8 mouse cellular contexts compared by ENCODE assay signal in genomic region chr4:48046461-48046901, GRCm38 (mm10). TPM values are rescaled to one million over a fixed set of nuclear protein-coding genes. Genes with fewer than 3 reads are reported as not detected.
A peak's percentile ranks its signal among the peaks of the same experiment; 100 is the strongest.
DNase-seq lines count a peak whose midpoint lies in the region; ATAC-seq and TF ChIP-seq lines count a peak whose summit lies in the region.

No protein-coding gene starts in this region.

- ATAC-seq in embryonic facial prominence, embryonic 15.5 days (ENCODE audit: insufficient number of reproducible peaks, low FRiP score, low TSS enrichment, low read depth), result no peak
- no peak for ATAC-seq in hindbrain, postnatal 0 days
- no peak for ATAC-seq in midbrain, embryonic 12.5 days (ENCODE audit: low FRiP score, low read depth)

- H3K9me3 ChIP-seq in MEL (replicated peaks; ENCODE audit: insufficient read depth, low read length), result no peaks in the 10 kb centered on the region
- no peaks in the 10 kb centered on the region for H3K9me3 ChIP-seq in embryonic facial prominence, embryonic 15.5 days (replicated peaks)
- no peaks in the 10 kb centered on the region for H3K9me3 ChIP-seq in hindbrain, postnatal 0 days (ENCODE audit: low read length)
- no peaks in the 10 kb centered on the region for H3K9me3 ChIP-seq in midbrain, embryonic 12.5 days

- H3K9ac ChIP-seq in MEL (ENCODE audit: control insufficient read depth, low read depth, low read length, poor library complexity, severe bottlenecking), result peak overlapping the region; percentile 64
- H3K9ac ChIP-seq in embryonic facial prominence, embryonic 15.5 days, result peak overlapping the region; percentile 4; the same call in 1 of the 2 replicates
- H3K9ac ChIP-seq in hindbrain, postnatal 0 days (replicated peaks; ENCODE audit: low read length), result peak overlapping the region; percentile 67; the same call in 1 of the 2 replicates
- H3K9ac ChIP-seq in midbrain, embryonic 12.5 days (replicated peaks), result peak overlapping the region; percentile 72

- H3K79me2 ChIP-seq in MEL (ENCODE audit: control insufficient read depth, insufficient read depth, low read length, poor library complexity), result peaks cover 4% of the 10 kb centered on the region; the same call in 1 of the 2 replicates

- H3K4me3 ChIP-seq in MEL (ENCODE audit: control insufficient read depth in 1 of 2, insufficient read depth in 1 of 2, low read depth in 2 of 2, low read length in 2 of 2), result peak overlapping the region; percentile 92 to 95
- peak overlapping the region; percentile 72 for H3K4me3 ChIP-seq in embryonic facial prominence, embryonic 15.5 days (replicated peaks)
- peak overlapping the region; percentile 74 for H3K4me3 ChIP-seq in hindbrain, postnatal 0 days (ENCODE audit: low read length)
- H3K4me3 ChIP-seq in midbrain, embryonic 12.5 days, result peak overlapping the region; percentile 70

- TF ChIP-seq CTCF in MEL (IDR thresholded peaks at IDR 0.05 in 2 of 3, conservative IDR thresholded peaks at IDR 0.05 in 1 of 3; ENCODE audit: control insufficient read depth in 1 of 3, insufficient read depth in 1 of 3, low read depth in 2 of 3, low read length in 3 of 3, poor library complexity in 1 of 3, severe bottlenecking in 1 of 3), result no peak
- no peak for TF ChIP-seq CTCF in hindbrain, postnatal 0 days (IDR thresholded peaks at IDR 0.05; ENCODE audit: low read depth)

- peaks cover 0 to 4% of the 10 kb centered on the region in 2 experiments; a peak in 1 of 4 replicates for H3K27me3 ChIP-seq in MEL (ENCODE audit: control insufficient read depth in 1 of 2, insufficient read depth in 2 of 2, low read length in 2 of 2)
- H3K27me3 ChIP-seq in embryonic facial prominence, embryonic 15.5 days, result peaks cover 49% of the 10 kb centered on the region
- H3K27me3 ChIP-seq in hindbrain, postnatal 0 days (ENCODE audit: insufficient read depth, low read length), result peaks cover 22% of the 10 kb centered on the region
- peaks cover 58% of the 10 kb centered on the region for H3K27me3 ChIP-seq in midbrain, embryonic 12.5 days

- no peak overlapping the region for H3K27ac ChIP-seq in MEL (ENCODE audit: control insufficient read depth, low read depth, low read length)
- H3K27ac ChIP-seq in embryonic facial prominence, embryonic 15.5 days (replicated peaks), result no peak overlapping the region
- no peak overlapping the region for H3K27ac ChIP-seq in hindbrain, postnatal 0 days
- H3K27ac ChIP-seq in midbrain, embryonic 12.5 days (replicated peaks), result peak overlapping the region; percentile 92; the same call in 1 of the 2 replicates

- WGBS in embryonic facial prominence, embryonic 15.5 days, result 0% methylated on average over 20 of the region's 20 CpGs
- under 1% methylated on average over 20 of the region's 20 CpGs for WGBS in hindbrain, postnatal 0 days
- WGBS in midbrain, embryonic 12.5 days, result under 1% methylated on average over 20 of the region's 20 CpGs

- H3K4me2 ChIP-seq in embryonic facial prominence, embryonic 15.5 days (replicated peaks), result peak overlapping the region; percentile 91
- peak overlapping the region; percentile 100 for H3K4me2 ChIP-seq in hindbrain, postnatal 0 days (ENCODE audit: low read depth, low read length)
- H3K4me2 ChIP-seq in midbrain, embryonic 12.5 days (replicated peaks), result peak overlapping the region; percentile 97

- peaks cover 0 to 7% of the 10 kb centered on the region in 2 experiments; a peak in 1 of 4 replicates for H3K4me1 ChIP-seq in MEL (ENCODE audit: control insufficient read depth in 1 of 2, insufficient read depth in 2 of 2, low read length in 2 of 2)
- H3K4me1 ChIP-seq in embryonic facial prominence, embryonic 15.5 days, result peaks cover 53% of the 10 kb centered on the region
- H3K4me1 ChIP-seq in hindbrain, postnatal 0 days (ENCODE audit: insufficient read depth, low read length), result peaks cover 18% of the 10 kb centered on the region
- peaks cover 53% of the 10 kb centered on the region for H3K4me1 ChIP-seq in midbrain, embryonic 12.5 days

- peaks cover 0 to 8% of the 10 kb centered on the region in 2 experiments; a peak in 1 of 4 replicates for H3K36me3 ChIP-seq in MEL (ENCODE audit: control insufficient read depth in 1 of 2, insufficient read depth in 2 of 2, low read length in 2 of 2)
- no peaks in the 10 kb centered on the region for H3K36me3 ChIP-seq in embryonic facial prominence, embryonic 15.5 days
- no peaks in the 10 kb centered on the region for H3K36me3 ChIP-seq in hindbrain, postnatal 0 days (ENCODE audit: insufficient read depth, low read length)
- no peaks in the 10 kb centered on the region for H3K36me3 ChIP-seq in midbrain, embryonic 12.5 days

- TF ChIP-seq RAD21 in MEL (IDR thresholded peaks at IDR 0.05; ENCODE audit: low read depth, low read length), result no peak

- no peak for TF ChIP-seq EP300 in MEL (IDR thresholded peaks at IDR 0.05; ENCODE audit: low read depth in 1 of 2, low read length in 2 of 2)

- peak; percentile 25 to 64 for DNase-seq in heart, adult 18-20 months
- no peak for DNase-seq in heart, adult 8-10 months (ENCODE audit: low spot score)
- peak; percentile 38 for DNase-seq in MEL (ENCODE audit: low read depth, low spot score)
- peak; percentile 10 for DNase-seq in hindbrain, postnatal 0 days (ENCODE audit: low spot score)
- no peak for DNase-seq in urinary bladder, adult 2 months (ENCODE audit: low spot score)
- no peak for DNase-seq in gastrocnemius, adult 18-20 months (ENCODE audit: low spot score)

- no peak for TF ChIP-seq POLR2A in MEL (IDR thresholded peaks at IDR 0.05; ENCODE audit: control insufficient read depth in 1 of 2, insufficient read depth in 1 of 2, low read depth in 1 of 2, low read length in 2 of 2, poor library complexity in 1 of 2)

TF ChIP-seq in MEL, 35 proteins besides CTCF, POLR2A, EP300 and RAD21:
- TF ChIP-seq ZNF384 (IDR thresholded peaks at IDR 0.05; ENCODE audit: low read depth, low read length) (no peak), CHD1 (IDR thresholded peaks at IDR 0.05; ENCODE audit: low read depth, low read length) (no peak), CHD2 (IDR thresholded peaks at IDR 0.05; ENCODE audit: low read length) (no peak), GABPA (IDR thresholded peaks at IDR 0.05; ENCODE audit: low read depth, low read length) (no peak), GATA1 (IDR thresholded peaks at IDR 0.05; ENCODE audit: low read depth, low read length) (no peak), MAFK (IDR thresholded peaks at IDR 0.05; ENCODE audit: borderline replicate concordance, low read depth, low read length) (no peak), ZMIZ1 (IDR thresholded peaks at IDR 0.05; ENCODE audit: low read depth, low read length) (no peak), USF1 (IDR thresholded peaks at IDR 0.05; ENCODE audit: low read depth, low read length) (no peak), MAZ (IDR thresholded peaks at IDR 0.05; ENCODE audit: low read depth, low read length) (no peak), SMC3 (IDR thresholded peaks at IDR 0.05; ENCODE audit: low read depth, low read length) (no peak), ETS1 (IDR thresholded peaks at IDR 0.05; ENCODE audit: low read depth, low read length) (no peak)

RNA-seq across cellular contexts. Expression of gene Nr4a3, which starts 1.5 kb away (rescaled TPM):
- 1 to 10 TPM; 5.8 to 6.7 TPM for total RNA-seq in heart, adult 18-20 months (2021)
- 1 to 10 TPM; 1.5 to 4.7 (median 2.9) TPM for total RNA-seq in heart, adult 8-10 months (2022)
- total RNA-seq in MEL (2012; rRNA removed), result 0.03 TPM in 1 of 2 replicates, not detected in the other
- under 1 TPM in 1 of 2 experiments, not detected in 1; 0.17 TPM for polyA plus RNA-seq in MEL (2012; ENCODE audit: insufficient read depth in 1 of 2, insufficient read length in 2 of 2, low read depth in 1 of 2, low replicate concordance in 2 of 2, missing spikeins in 1 of 2)
- 0.38 and 0.49 TPM in 2 replicates for polyA plus RNA-seq in embryonic facial prominence, embryonic 15.5 days (2015; fragmentation: Nextera tagmentation; extraction: Ambion mirVana)
- total RNA-seq in hindbrain, postnatal 0 days (2014; rRNA removed), result 2.1 and 2.9 TPM in 2 replicates
- polyA plus RNA-seq in hindbrain, postnatal 0 days (2015; fragmentation: Nextera tagmentation; extraction: Ambion mirVana), result 1.2 and 1.8 TPM in 2 replicates
- polyA plus RNA-seq in midbrain, embryonic 12.5 days (2016; fragmentation: Nextera tagmentation; extraction: Ambion mirVana), result 0.48 and 0.83 TPM in 2 replicates
- 1.9 and 2.6 TPM in 2 replicates for polyA plus RNA-seq in urinary bladder, adult 2 months (2012; rRNA removed)
- total RNA-seq in gastrocnemius, adult 18-20 months (2021), result 10 to 100 TPM in 1 of 2 experiments, 1 to 10 TPM in 1; 9.8 to 56.7 TPM

Comparison
In these comparisons a context has a peak if more than half of its experiments do, and no peak if none do; other contexts are left out.
1. DNase-seq: peak in heart, adult 18-20 months (2 of 2), MEL (single experiment) and hindbrain, postnatal 0 days (single experiment); none in heart, adult 8-10 months (single experiment), urinary bladder, adult 2 months (single experiment) and gastrocnemius, adult 18-20 months (single experiment).
2. H3K9ac ChIP-seq: peak in every context shown above with its lines; median percentile 72 in midbrain, embryonic 12.5 days; 67 in hindbrain, postnatal 0 days; 64 in MEL; 4 in embryonic facial prominence, embryonic 15.5 days.
3. Peak in every context shown above with its lines, with median percentiles within 50 percentile points of each other: H3K4me3 ChIP-seq and H3K4me2 ChIP-seq.